Mouse (Mus musculus) heart, adult 2 months (tissue): ENCODE measurements around the gene Mrps35. TPM values are rescaled to one million over a fixed set of nuclear protein-coding genes. Genes with fewer than 3 reads are reported as not detected.

ENCODE experiments used
- DNase-seq, 2 experiments: peaks; one replicate each; pipeline ENCODE4 v3.0.0; 2021
- H3K27ac ChIP-seq: fragments of 200-600 bp; 2 replicates; pipeline ENCODE4 v1.8.1; 2022
- H3K27me3 ChIP-seq: fragments of 200-500 bp; 2 replicates; pipeline ENCODE4 v1.6.1; 2012; ENCODE audit warnings: mild to moderate bottlenecking, low read length, inconsistent platforms, mixed read lengths; ENCODE audit not compliant: control insufficient read depth, insufficient read depth
- H3K36me3 ChIP-seq: fragments of 200-500 bp; 2 replicates; pipeline ENCODE4 v1.6.1; 2012; ENCODE audit warnings: low read length, inconsistent platforms; ENCODE audit not compliant: control insufficient read depth, insufficient read depth
- H3K4me1 ChIP-seq: fragments of 200-500 bp; 2 replicates; pipeline ENCODE4 v1.6.1; 2011; ENCODE audit warnings: low read length; ENCODE audit not compliant: control insufficient read depth, insufficient read depth
- H3K4me3 ChIP-seq: fragments of 200-600 bp; 2 replicates; pipeline ENCODE4 v1.8.1; 2022
- H3K79me2 ChIP-seq: fragments of 200-500 bp; replicated peaks from 2 replicates; pipeline ENCODE4 v1.6.1; 2012; ENCODE audit warnings: mild to moderate bottlenecking, inconsistent platforms, low read length, moderate library complexity, mixed read lengths; ENCODE audit not compliant: control insufficient read depth, insufficient read depth
- H3K9ac ChIP-seq: fragments of 200-500 bp; 2 replicates; pipeline ENCODE4 v1.6.1; 2012; ENCODE audit warnings: low read depth, mild to moderate bottlenecking, control low read depth, inconsistent platforms, low read length, mixed read lengths
- CTCF ChIP-seq: fragments of 200-600 bp; IDR thresholded peaks from 2 replicates; pipeline ENCODE4 v1.8.1; 2022; ENCODE audit warnings: antibody characterized with exemption, mild to moderate bottlenecking, moderate library complexity
- EP300 ChIP-seq: fragments of 200-500 bp; IDR thresholded peaks from 2 replicates; pipeline ENCODE4 v1.6.1; 2011; ENCODE audit warnings: low read depth, low read length, control low read depth; ENCODE audit not compliant: insufficient read depth
- POLR2A ChIP-seq: fragments of 200-500 bp; IDR thresholded peaks from 2 replicates; pipeline ENCODE4 v1.6.1; 2011; ENCODE audit warnings: mild to moderate bottlenecking, low read depth, low read length, control low read depth; ENCODE audit not compliant: insufficient read depth
- WGBS: fragments of 180-500 bp; shearing (Covaris S2); methylation state at CpG from one replicate; pipeline ENCODE4 v1.1.7; 2018; 5-methylcytosine and 5-hydroxymethylcytosine counted together
- intact Hi-C: fragments of 180-260 bp; cut with DNase I; formaldehyde crosslinking; loops from one replicate; pipeline ENCODE4 v1.15.1; 2025
- long read RNA-seq: library from polyadenylated mRNA; stranded (forward); transcript quantifications from one replicate; pipeline ENCODE4 v2.0.0, GENCODE M21; 2021
- polyA plus RNA-seq: library from polyadenylated mRNA; depleted of rRNA; stranded (reverse); fragments of >200 nt; gene quantifications from 2 replicates; pipeline ENCODE4 v1.2.3, GENCODE M21; 2012; rRNA removed
- total RNA-seq, 2 experiments: library from RNA; stranded (reverse); gene quantifications; 2 replicates each; pipeline ENCODE4 v1.2.3; 2021

Mrps35 gene
- total RNA-seq (100 to 1,000 TPM; 168 to 170 TPM), polyA plus RNA-seq (28.7 and 38.2 TPM in 2 replicates)
- long read RNA-seq, full-length matches to known transcripts: 105 of 111 reads
- long read RNA-seq, partial matches to known transcripts: 0 of 111 reads
- long read RNA-seq, other reads (novel, unspliced or antisense): 6 of 111 reads

- H3K79me2 ChIP-seq: peaks cover 4% of the 10 kb centered on the region; the same call in 1 of the 2 replicates
- peak within 1 kb of the TSS; percentile 97 for H3K9ac ChIP-seq
- DNase-seq: peak; percentile 91 to 94
- peak within 1 kb of the TSS; percentile 78 for H3K4me3 ChIP-seq
- TF ChIP-seq EP300: peak; percentile 53; the same call in 1 of the 2 replicates
- TF ChIP-seq CTCF: 0 out of 2 replicates have a peak, but pooled peaks have one; percentile 8
- TF ChIP-seq POLR2A: peak; percentile 81
- H3K36me3 ChIP-seq: peaks cover 5% of the 10 kb centered on the region
- H3K27ac ChIP-seq: peak within 1 kb of the TSS; percentile 79
- H3K27me3 ChIP-seq: no peaks in the 10 kb centered on the region
- intact Hi-C loops: loop anchor here (2.0 kb wide), 1 partner anchor 48 kb away; the partner anchor contains the start of gene Klhl42
- 3% methylated on average over 66 of the region's 66 CpGs for WGBS
- peaks cover 1% of the 10 kb centered on the region for H3K4me1 ChIP-seq
Observed at GRCm38 (mm10) chr6:147042291-147043290, at the start of gene Mrps35. Mrps35 (plus strand) TSS chr6:147042764.

- H3K4me3 ChIP-seq: no peak overlapping the region
- H3K9ac ChIP-seq: no peak overlapping the region
- H3K36me3 ChIP-seq: peaks cover 3% of the 10 kb centered on the region; the same call in 1 of the 2 replicates
- H3K79me2 ChIP-seq: no peaks in the 10 kb centered on the region
- 32% methylated on average over 5 of the region's 5 CpGs for WGBS
- no peaks in the 10 kb centered on the region for H3K27me3 ChIP-seq
- intact Hi-C loops: loop anchor here (1.0 to 10.0 kb wide), 3 partner anchors 161 to 339 kb away; no protein-coding TSS in a partner anchor
- no peaks in the 10 kb centered on the region for H3K4me1 ChIP-seq
- peak; percentile 26 to 52 for DNase-seq
- no peak overlapping the region for H3K27ac ChIP-seq
- TF ChIP-seq POLR2A (no peak), CTCF (peak; percentile 92), EP300 (no peak)
Observed at GRCm38 (mm10) chr6:146994236-146994635, 48.3 kb upstream of the Mrps35 start.

- Histone ChIP-seq H3K27ac (no peak overlapping the region), H3K9ac (no peak overlapping the region), H3K79me2 (no peaks in the 10 kb centered on the region), H3K27me3 (no peaks in the 10 kb centered on the region), H3K36me3 (peaks cover 3% of the 10 kb centered on the region; the same call in 1 of the 2 replicates), H3K4me1 (no peaks in the 10 kb centered on the region), H3K4me3 (no peak overlapping the region)
- intact Hi-C loops: loop anchor here (2.0 to 10.0 kb wide), 2 partner anchors 171 to 341 kb away; no protein-coding TSS in a partner anchor
- TF ChIP-seq CTCF (no peak), POLR2A (no peak), EP300 (no peak)
- WGBS: 77% methylated on average over 2 of the region's 2 CpGs
- DNase-seq: no peak
Observed at GRCm38 (mm10) chr6:146995391-146995790, 47.2 kb upstream of the Mrps35 start.

GRCm38 (mm10) chr6:146995878-146996277 is 46.7 kb upstream of the Mrps35 start:
- no peaks in the 10 kb centered on the region for H3K79me2 ChIP-seq
- no peak for DNase-seq
- no peak overlapping the region for H3K27ac ChIP-seq
- WGBS: 86% methylated on average over 6 of the region's 6 CpGs
- intact Hi-C loops: loop anchor here (2.0 to 10.0 kb wide), 2 partner anchors 171 to 341 kb away; no protein-coding TSS in a partner anchor
- H3K4me1 ChIP-seq: no peaks in the 10 kb centered on the region
- TF ChIP-seq EP300 (no peak), CTCF (no peak), POLR2A (no peak)
- no peak overlapping the region for H3K9ac ChIP-seq
- no peak overlapping the region for H3K4me3 ChIP-seq
- H3K27me3 ChIP-seq: no peaks in the 10 kb centered on the region
- H3K36me3 ChIP-seq: peaks cover 3% of the 10 kb centered on the region; the same call in 1 of the 2 replicates

GRCm38 (mm10) chr6:146997006-146997405 is 45.6 kb upstream of the Mrps35 start:
- no peak overlapping the region for H3K27ac ChIP-seq
- WGBS: 76% methylated on average over 6 of the region's 6 CpGs
- no peak overlapping the region for H3K4me3 ChIP-seq
- peaks cover 3% of the 10 kb centered on the region; the same call in 1 of the 2 replicates for H3K36me3 ChIP-seq
- H3K27me3 ChIP-seq: no peaks in the 10 kb centered on the region
- no peak overlapping the region for H3K9ac ChIP-seq
- DNase-seq: no peak
- intact Hi-C loops: loop anchor here (10.0 kb wide), 1 partner anchor 342 kb away; no protein-coding TSS in a partner anchor
- TF ChIP-seq POLR2A (no peak), CTCF (no peak), EP300 (no peak)
- no peaks in the 10 kb centered on the region for H3K4me1 ChIP-seq
- H3K79me2 ChIP-seq: no peaks in the 10 kb centered on the region
